In the genomic region with DNA sequence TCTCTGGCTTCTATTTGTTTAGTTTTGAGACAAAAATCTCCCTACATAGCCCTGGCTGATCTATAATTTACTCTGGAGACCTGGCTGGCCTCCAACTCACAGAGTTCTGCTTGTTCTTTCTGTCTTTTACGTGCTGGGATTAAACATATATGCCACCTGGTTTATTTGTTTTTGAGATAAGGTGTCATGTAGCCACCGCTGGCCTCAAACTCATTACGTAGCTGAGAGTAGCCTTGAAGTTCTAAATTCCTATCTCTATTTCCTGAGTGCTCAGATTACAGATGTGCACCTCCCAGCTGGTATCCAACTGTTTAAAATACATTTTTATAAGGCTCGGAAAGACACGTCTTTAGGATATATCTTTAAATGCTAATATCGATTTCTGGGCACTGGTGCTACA, we compare ENCODE assay signal across 19 mouse cellular contexts.
"Had no signal": no experiment of that assay in that cellular context is flagged by ENCODE, and none has a peak within 500 bp of the region (broad histone marks: within the 10 kb centered on the region; RNA-seq: fewer than 3 reads in every experiment).

No protein-coding gene starts in this region.

- H3K9ac ChIP-seq: lung, embryonic 14.5 days; midbrain, embryonic 12.5 days; neural tube, embryonic 13.5 days; neural tube, embryonic 15.5 days had no signal

- ATAC-seq: midbrain, embryonic 16.5 days had no signal

- H3K9me3 ChIP-seq: midbrain, embryonic 10.5 days; midbrain, embryonic 12.5 days; neural tube, embryonic 13.5 days; neural tube, embryonic 15.5 days had no signal

- H3K27ac ChIP-seq: midbrain, embryonic 10.5 days; midbrain, embryonic 12.5 days; neural tube, embryonic 13.5 days; neural tube, embryonic 15.5 days had no signal

- H3K4me3 ChIP-seq: midbrain, embryonic 10.5 days; midbrain, embryonic 12.5 days; myocyte; neural tube, embryonic 13.5 days; neural tube, embryonic 15.5 days had no signal

- DNase-seq: lung, adult 18-20 months; lung, embryonic 14.5 days; lung, postnatal 10 days; lung, postnatal 4 days; midbrain, embryonic 14.5 days; retina, postnatal 1 day; right cerebral cortex, adult 18-20 months; right cerebral cortex, postnatal 25 days; right cerebral cortex, postnatal 4 days; spleen, adult 18-20 months; thymus, adult 18-20 months; thymus, postnatal 14 days; thymus, postnatal 36 days had no signal

- H3K4me1 ChIP-seq: midbrain, embryonic 10.5 days; midbrain, embryonic 12.5 days; neural tube, embryonic 13.5 days; neural tube, embryonic 15.5 days had no signal

- H3K4me2 ChIP-seq: lung, embryonic 14.5 days; midbrain, embryonic 12.5 days; neural tube, embryonic 13.5 days; neural tube, embryonic 15.5 days had no signal

- H3K36me3 ChIP-seq: midbrain, embryonic 10.5 days; midbrain, embryonic 12.5 days; neural tube, embryonic 13.5 days; neural tube, embryonic 15.5 days had no signal
